Mouse (Mus musculus) adrenal gland, postnatal 10 days (tissue): ENCODE measurements around the gene 1810010D01Rik. TPM values are rescaled to one million over a fixed set of nuclear protein-coding genes. Genes with fewer than 3 reads are reported as not detected.
A peak's percentile ranks its signal among the peaks of the same experiment; 100 is the strongest.

Experiments
- DNase-seq: peaks from one replicate; pipeline ENCODE4 v3.0.0; 2021; ENCODE audit warnings: mixed read lengths
- total RNA-seq, 2 experiments: library from RNA; stranded (reverse); gene quantifications; 2 replicates each; pipeline ENCODE4 v1.2.3; 2021

1810010D01Rik gene
- total RNA-seq, 2 experiments from 2014 or later: 0.58 TPM; not detected in 1

DNA sequence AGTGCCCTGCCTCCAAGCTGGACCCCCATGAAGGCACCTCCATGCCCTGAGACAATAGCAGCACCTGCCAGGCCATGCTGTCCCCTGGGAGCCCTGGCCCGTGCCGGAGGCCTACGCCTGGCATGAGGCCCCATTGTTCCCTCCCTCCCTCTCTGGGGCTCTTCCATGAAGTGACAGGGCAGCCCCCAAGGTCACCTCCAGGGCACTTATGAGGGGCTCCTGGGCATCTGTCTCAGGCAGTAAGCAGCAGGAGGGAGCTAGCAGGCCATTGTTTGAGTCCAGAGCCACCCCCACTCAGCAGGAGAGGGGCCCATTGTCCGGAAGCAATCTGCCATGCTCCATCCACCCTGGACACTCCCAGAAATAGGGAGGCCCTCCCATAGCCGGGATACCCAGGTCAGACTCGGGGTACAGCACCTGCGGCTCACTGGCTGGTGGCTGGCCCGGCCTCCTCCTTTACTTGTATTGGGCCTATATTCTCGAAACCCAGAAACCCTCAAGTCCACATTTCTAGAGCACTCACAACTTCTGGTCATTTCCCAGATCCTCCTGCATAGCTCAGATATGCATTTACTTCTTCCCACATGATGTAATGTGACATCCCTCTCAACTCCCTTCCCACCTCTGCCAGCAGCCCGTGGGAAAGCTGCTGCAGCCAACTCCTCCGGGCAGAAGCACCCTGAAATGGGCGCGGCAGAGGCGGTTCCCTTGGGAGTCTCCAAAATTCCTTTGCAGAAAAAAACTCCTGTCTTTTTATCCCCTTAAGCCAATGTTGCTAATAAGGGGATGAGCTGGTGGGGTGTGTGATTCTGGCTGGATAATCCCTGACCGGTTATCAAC, 30.9 kb downstream of the 1810010D01Rik start:
- no peak for DNase-seq

DNA sequence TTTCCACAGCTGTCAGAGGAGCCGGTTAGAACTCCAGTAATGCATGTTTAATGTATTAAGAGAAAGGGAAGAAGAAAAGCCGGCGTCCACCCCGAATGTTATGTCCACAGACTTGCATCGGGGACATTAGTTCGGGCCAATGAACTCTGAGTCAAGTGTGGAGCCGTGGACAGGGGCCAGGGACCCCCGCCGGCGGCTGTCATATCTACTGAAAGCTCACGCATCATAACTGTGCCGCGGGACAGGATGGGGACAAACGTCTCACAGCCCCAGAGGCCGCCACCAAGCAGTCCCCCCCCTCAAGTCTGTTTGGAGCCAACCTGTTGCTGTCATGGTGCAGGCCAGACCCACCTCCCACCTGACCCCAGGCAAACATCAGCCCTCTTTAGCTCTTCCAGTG, 34.4 kb downstream of the 1810010D01Rik start:
- DNase-seq: no peak

DNA sequence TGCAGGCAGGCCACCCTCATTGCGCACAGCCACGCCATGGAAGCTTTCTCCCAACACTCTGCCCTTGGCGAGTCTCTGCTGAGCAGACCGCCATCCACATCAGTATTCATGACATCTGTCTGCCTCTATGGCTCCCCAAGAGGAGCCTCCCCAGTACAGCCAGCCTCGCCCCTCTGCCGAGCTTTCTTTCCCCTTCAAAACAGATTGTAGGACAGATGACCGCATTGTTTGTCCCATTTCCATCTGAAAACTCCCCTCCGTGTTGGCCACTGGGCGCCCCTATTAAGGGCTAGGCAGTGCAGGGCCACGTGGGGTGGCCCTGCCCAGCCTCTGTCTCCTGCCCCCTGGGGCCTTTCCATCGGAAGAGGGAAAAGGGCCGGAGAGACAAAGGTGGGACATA, 34.8 kb downstream of the 1810010D01Rik start:
- no peak for DNase-seq

DNA sequence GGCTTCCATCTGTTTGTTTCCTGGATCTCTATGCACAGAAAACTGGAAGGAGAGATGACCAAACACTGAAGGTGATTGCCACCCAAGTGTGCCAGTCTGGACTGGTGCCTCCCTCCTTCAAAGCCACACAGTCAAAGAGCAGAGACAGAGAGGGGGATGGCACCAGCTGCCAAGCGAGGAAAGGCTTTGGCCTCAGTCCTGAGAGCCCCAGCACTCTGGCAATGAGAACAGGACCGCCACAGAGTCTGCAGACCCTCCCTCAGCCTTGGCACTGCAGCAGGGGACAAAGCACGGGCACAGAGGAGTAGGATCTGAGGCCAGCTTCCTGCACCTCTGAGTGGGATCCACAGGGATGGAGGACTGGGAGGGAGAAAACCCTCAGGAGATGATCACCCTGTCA, 38.2 kb downstream of the 1810010D01Rik start:
- DNase-seq: no peak

DNA sequence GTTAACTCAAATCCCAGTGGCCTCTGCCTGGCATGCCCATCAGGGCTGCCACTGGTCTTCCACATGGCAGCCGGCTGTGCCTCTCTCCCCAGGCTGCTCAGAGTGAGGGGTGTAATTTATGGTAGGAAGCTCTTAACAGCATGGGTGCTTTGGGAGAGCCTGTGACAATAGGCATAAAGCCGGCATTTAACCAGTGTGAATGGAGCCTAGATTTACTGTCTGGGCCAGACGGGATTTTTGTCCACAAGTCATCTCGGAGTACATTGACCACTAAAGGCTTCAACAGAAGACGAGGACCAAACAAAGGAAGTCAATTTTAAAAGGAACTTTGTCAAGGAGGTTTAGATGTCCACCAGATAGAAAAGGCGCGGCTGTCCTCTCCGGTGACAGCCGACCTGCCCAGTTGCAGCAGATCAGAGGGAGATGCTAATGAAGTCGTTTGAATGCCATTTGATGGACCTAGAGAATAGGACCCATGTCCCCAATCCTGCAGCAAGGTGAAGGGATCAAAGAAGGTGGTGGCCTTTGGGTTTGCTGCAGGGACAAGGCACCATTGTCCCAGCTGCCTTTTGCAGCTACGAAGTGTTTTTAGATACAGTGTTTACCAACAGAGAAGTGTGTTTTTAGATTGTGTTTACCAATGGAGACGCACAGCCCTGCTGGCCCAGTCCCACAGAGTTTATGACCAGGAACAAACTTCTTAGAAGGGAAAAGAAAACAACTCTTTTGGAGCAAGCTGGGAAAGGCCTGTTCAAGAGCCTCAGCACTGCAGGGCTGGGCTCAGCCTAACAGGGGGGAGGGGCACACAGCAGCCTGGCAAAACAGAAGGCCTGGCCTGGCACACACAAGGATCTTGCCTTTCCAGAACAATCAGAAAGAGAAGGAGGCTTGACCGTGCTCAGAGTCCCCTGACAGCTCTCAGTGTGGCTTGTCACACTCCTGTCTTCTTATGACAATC, 48.4 kb downstream of the 1810010D01Rik start:
- DNase-seq: peak; percentile 51

Other genes starting within 250 kb of the 1810010D01Rik start
- 10 to 100 TPM; 12.4 to 18.4 TPM for gene Tpcn2, start 75.9 kb upstream of the 1810010D01Rik start, total RNA-seq
- gene Mrgprf, start 92.7 kb upstream of the 1810010D01Rik start, total RNA-seq: 1 to 10 TPM; 4.3 to 4.6 TPM
- not detected for gene Mrgprd, start 106.7 kb upstream of the 1810010D01Rik start, total RNA-seq